Mouse (Mus musculus): ENCODE data around the gene Tmeff1.

- no peak for TF ChIP-seq POLR2A (IDR thresholded peaks at IDR 0.05; ENCODE audit: low read depth, low read length)
- no peak for TF ChIP-seq CTCF (IDR thresholded peaks at IDR 0.05; ENCODE audit: extremely low read depth, insufficient read depth, insufficient read length, insufficient replicate concordance)
Measured at GRCm38 (mm10) chr4:48638132-48638531, 53.2 kb downstream of the Tmeff1 start.
